Mouse (Mus musculus) liver, embryonic 15.5 days (tissue): ENCODE data around the gene Dcp1a. TPM values are rescaled to one million over a fixed set of nuclear protein-coding genes. Genes with fewer than 3 reads are reported as not detected.

Source experiments
- ATAC-seq: fragments of 200-750 bp; cut with Nextera tagmentation; 2 replicates; pipeline ENCODE4 v1.8.0; 2017; ENCODE audit warnings: moderate number of reproducible peaks, mild to moderate bottlenecking, moderate library complexity; ENCODE audit not compliant: insufficient read depth
- H3K27ac ChIP-seq: fragments of 300-500 bp; sonication (generic); replicated peaks from 2 replicates; pipeline ENCODE4 v1.5.1; 2015; ENCODE audit warnings: mild to moderate bottlenecking, inconsistent platforms
- H3K27me3 ChIP-seq: fragments of 300-500 bp; sonication (generic); 2 replicates; pipeline ENCODE4 v1.6.1; 2015; ENCODE audit warnings: mild to moderate bottlenecking, inconsistent platforms
- H3K36me3 ChIP-seq: fragments of 300-500 bp; sonication (generic); replicated peaks from 2 replicates; pipeline ENCODE4 v1.6.1; 2015; ENCODE audit warnings: moderate library complexity, mild to moderate bottlenecking, inconsistent platforms
- H3K4me1 ChIP-seq: fragments of 300-500 bp; sonication (generic); replicated peaks from 2 replicates; pipeline ENCODE4 v1.6.1; 2015; ENCODE audit warnings: inconsistent platforms
- H3K4me2 ChIP-seq: fragments of 300-500 bp; sonication (generic); 2 replicates; pipeline ENCODE4 v1.6.1; 2015; ENCODE audit warnings: moderate library complexity, mild to moderate bottlenecking, inconsistent platforms
- H3K4me3 ChIP-seq: fragments of 300-500 bp; sonication (generic); replicated peaks from 2 replicates; pipeline ENCODE4 v1.5.1; 2015; ENCODE audit warnings: mild to moderate bottlenecking, inconsistent platforms
- H3K9ac ChIP-seq: fragments of 300-500 bp; sonication (generic); 2 replicates; pipeline ENCODE4 v1.6.1; 2015; ENCODE audit warnings: moderate library complexity, mild to moderate bottlenecking, inconsistent platforms
- H3K9me3 ChIP-seq: fragments of 300-500 bp; sonication (generic); replicated peaks from 2 replicates; pipeline ENCODE4 v1.6.1; 2016; ENCODE audit warnings: inconsistent platforms
- WGBS: fragments of 180-500 bp; shearing (Covaris S2); methylation state at CpG from one replicate; pipeline ENCODE4 v1.1.7; 2015; ENCODE audit warnings: mixed read lengths; ENCODE audit not compliant: insufficient replicate concordance; 5-methylcytosine and 5-hydroxymethylcytosine counted together
- polyA plus RNA-seq: library from polyadenylated mRNA; unstranded; fragments of >200 nt; fragmentation: Nextera tagmentation; extraction: Ambion mirVana; gene quantifications from 2 replicates; pipeline ENCODE4 v1.2.1, GENCODE M21; 2015

Dcp1a gene
- 7.7 and 8.9 TPM in 2 replicates for polyA plus RNA-seq

DNA sequence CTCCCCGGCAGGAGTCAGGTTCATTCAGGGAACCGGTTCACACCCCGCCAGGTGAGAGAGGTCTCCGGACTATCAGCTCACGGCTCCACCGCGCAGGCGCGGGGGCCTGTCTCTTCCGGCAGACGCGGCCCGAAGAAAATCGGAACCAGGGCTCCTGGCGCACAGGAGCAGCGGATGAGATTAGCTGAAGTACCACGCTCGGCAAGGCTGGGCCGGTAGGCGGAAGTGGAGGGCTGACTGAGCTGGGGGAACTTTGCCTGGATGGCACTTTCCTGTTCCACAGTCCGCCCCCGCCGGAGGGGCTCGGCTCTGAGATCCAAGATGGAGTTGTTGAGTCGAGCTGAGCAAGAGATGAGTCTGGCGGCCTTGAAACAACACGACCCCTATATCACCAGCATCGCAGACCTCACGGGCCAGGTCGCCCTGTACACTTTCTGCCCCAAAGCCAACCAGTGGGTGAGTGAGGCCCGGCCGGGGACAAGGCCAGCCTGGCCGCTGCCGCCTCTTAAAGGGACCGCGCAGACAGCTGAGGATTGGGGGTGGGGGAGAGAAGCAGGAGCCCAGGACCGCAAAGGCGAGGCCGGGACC lies at the start of gene Dcp1a:
TSS of gene Dcp1a (plus strand) at position 175 of the 588 bp plus-strand sequence.
- peak; percentile 99 for ATAC-seq
- Histone ChIP-seq H3K4me1 (peaks cover 18% of the 10 kb centered on the region), H3K9ac (peak within 1 kb of the TSS; percentile 89), H3K27ac (peak within 1 kb of the TSS; percentile 78), H3K4me2 (peak within 1 kb of the TSS; percentile 78), H3K27me3 (peaks cover 14% of the 10 kb centered on the region; the same call in 1 of the 2 replicates), H3K36me3 (peaks cover 26% of the 10 kb centered on the region), H3K9me3 (no peaks in the 10 kb centered on the region), H3K4me3 (peak within 1 kb of the TSS; percentile 86)
- WGBS = under 1% methylated on average over 39 of the region's 39 CpGs

DNA sequence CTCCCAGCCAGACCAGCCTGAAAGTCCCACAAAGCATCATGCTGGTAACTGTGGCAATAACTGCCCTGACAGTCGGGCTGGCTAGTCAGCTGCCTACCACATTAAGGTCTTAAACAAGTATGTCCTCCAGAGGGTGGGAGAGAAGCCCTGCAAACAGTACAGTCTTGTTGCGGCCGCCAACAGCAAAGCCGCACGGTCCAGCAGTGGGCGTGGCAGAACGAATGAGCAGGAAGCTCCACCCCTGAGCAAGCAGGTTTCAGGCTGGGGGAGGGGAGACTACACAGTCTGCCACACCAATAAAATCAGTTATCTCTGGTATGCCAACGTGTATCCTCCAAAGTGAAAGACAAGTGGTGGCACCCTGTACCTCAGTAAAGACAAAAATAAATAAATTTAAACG lies 49.7 kb upstream of the Dcp1a start:
- peaks cover 5% of the 10 kb centered on the region for H3K4me1 ChIP-seq
- no peak overlapping the region for H3K27ac ChIP-seq
- H3K27me3 ChIP-seq = no peaks in the 10 kb centered on the region
- ATAC-seq = no peak
- no peak overlapping the region for H3K4me3 ChIP-seq
- peak overlapping the region; percentile 20; the same call in 1 of the 2 replicates for H3K4me2 ChIP-seq
- H3K36me3 ChIP-seq = no peaks in the 10 kb centered on the region
- no peak overlapping the region for H3K9ac ChIP-seq
- 50% methylated on average over 9 of the region's 9 CpGs for WGBS
- H3K9me3 ChIP-seq = no peaks in the 10 kb centered on the region

- WGBS = 41% methylated on average over 9 of the region's 9 CpGs
- Histone ChIP-seq H3K27ac (no peak overlapping the region), H3K4me3 (no peak overlapping the region), H3K27me3 (no peaks in the 10 kb centered on the region), H3K9ac (no peak overlapping the region), H3K36me3 (no peaks in the 10 kb centered on the region), H3K4me2 (no peak overlapping the region), H3K4me1 (peaks cover 5% of the 10 kb centered on the region), H3K9me3 (no peaks in the 10 kb centered on the region)
- no peak for ATAC-seq
These were observed 49.3 kb upstream of the Dcp1a start for GRCm38 (mm10) chr14:30430026-30430425.

DNA sequence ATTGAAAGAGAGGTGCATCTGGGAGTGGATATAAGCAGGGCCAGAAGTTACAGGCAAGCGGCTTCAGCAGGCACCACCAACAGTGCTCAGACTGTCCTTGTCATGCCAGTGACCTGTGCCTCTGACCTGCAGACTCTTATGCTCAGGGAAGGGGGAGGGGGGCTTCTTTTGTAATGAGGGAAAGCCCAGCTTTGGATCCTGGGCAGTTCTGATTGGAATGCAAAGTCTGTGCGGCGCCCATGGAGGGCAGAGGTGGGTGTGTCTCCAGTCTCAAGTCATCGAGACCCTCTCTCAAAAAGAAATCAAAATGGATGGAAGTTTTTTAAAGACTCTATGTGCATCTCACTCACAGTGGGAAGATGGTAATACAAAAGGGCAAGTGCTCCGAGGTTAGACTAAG lies 48.9 kb upstream of the Dcp1a start:
- Histone ChIP-seq H3K36me3 (no peaks in the 10 kb centered on the region), H3K9me3 (no peaks in the 10 kb centered on the region), H3K9ac (no peak overlapping the region), H3K4me3 (no peak overlapping the region), H3K27ac (no peak overlapping the region), H3K4me1 (peaks cover 5% of the 10 kb centered on the region), H3K27me3 (no peaks in the 10 kb centered on the region), H3K4me2 (no peak overlapping the region)
- no peak for ATAC-seq
- WGBS = 65% methylated on average over 5 of the region's 5 CpGs

GRCm38 (mm10) chr14:30435316-30435715 lies 44.0 kb upstream of the Dcp1a start:
- H3K36me3 ChIP-seq = no peaks in the 10 kb centered on the region
- no peak for ATAC-seq
- peaks cover under 1% of the 10 kb centered on the region for H3K4me1 ChIP-seq
- H3K9ac ChIP-seq = no peak overlapping the region
- H3K4me3 ChIP-seq = no peak overlapping the region
- H3K27ac ChIP-seq = no peak overlapping the region
- WGBS = 55% methylated on average over 5 of the region's 5 CpGs
- H3K4me2 ChIP-seq = no peak overlapping the region
- no peaks in the 10 kb centered on the region for H3K27me3 ChIP-seq
- H3K9me3 ChIP-seq = no peaks in the 10 kb centered on the region

GRCm38 (mm10) chr14:30439915-30440314 lies 39.4 kb upstream of the Dcp1a start:
- no peak for ATAC-seq
- Histone ChIP-seq H3K4me1 (no peaks in the 10 kb centered on the region), H3K36me3 (no peaks in the 10 kb centered on the region), H3K27ac (no peak overlapping the region), H3K27me3 (no peaks in the 10 kb centered on the region), H3K4me2 (no peak overlapping the region), H3K9me3 (no peaks in the 10 kb centered on the region), H3K4me3 (no peak overlapping the region), H3K9ac (no peak overlapping the region)
- WGBS = 42% methylated on average over 3 of the region's 3 CpGs

DNA sequence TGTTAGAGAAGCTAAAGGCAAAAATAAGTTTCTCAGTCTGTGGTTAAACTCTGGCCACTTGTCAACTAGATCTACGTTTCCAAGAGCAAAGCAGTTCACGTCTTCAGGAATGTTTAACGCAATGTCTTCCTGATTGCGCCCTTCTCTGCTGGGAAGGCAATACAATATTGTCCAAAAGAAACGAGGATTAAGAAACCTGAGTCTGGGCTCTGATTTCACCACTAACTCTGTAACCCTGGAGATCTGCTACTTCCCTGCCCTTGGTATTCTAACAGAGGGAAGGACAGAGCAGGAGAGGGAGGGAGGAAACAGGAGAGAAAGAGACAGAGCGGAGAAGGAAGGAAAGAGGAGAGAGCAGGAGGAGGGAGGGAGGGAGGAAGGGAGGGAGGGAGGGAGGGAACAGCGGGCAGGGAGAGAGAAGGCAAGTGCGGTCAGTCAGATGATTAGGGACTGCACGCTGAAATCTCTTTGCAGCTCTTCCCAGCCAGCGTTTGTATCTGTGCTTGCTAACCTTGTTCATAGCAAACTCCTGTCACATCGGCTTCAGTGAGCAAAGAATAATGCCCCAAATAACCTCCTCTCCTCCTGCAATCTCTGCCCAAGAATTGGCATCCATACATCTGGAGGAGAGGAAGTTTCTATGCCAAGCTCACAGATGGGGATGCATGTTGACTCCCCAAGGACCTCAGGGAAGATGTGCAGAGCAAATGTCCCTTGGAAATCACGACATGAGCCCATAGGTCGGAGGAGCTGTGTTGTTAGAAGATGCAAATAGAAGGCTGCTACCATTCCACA lies 23.3 kb upstream of the Dcp1a start:
- Histone ChIP-seq H3K36me3 (no peaks in the 10 kb centered on the region), H3K4me3 (no peak overlapping the region), H3K9ac (no peak overlapping the region), H3K4me1 (no peaks in the 10 kb centered on the region), H3K27me3 (peaks cover 3% of the 10 kb centered on the region; the same call in 1 of the 2 replicates), H3K9me3 (no peaks in the 10 kb centered on the region), H3K4me2 (no peak overlapping the region), H3K27ac (no peak overlapping the region)
- no peak for ATAC-seq
- WGBS = 30% methylated on average over 13 of the region's 13 CpGs

- no peak overlapping the region for H3K9ac ChIP-seq
- no peak for ATAC-seq
- H3K4me3 ChIP-seq = no peak overlapping the region
- WGBS = 51% methylated on average over 7 of the region's 7 CpGs
- no peaks in the 10 kb centered on the region for H3K36me3 ChIP-seq
- no peaks in the 10 kb centered on the region for H3K4me1 ChIP-seq
- H3K4me2 ChIP-seq = no peak overlapping the region
- H3K27me3 ChIP-seq = peaks cover 3% of the 10 kb centered on the region; the same call in 1 of the 2 replicates
- H3K9me3 ChIP-seq = no peaks in the 10 kb centered on the region
- H3K27ac ChIP-seq = no peak overlapping the region
These were observed 21.9 kb upstream of the Dcp1a start for GRCm38 (mm10) chr14:30457436-30457835.

DNA sequence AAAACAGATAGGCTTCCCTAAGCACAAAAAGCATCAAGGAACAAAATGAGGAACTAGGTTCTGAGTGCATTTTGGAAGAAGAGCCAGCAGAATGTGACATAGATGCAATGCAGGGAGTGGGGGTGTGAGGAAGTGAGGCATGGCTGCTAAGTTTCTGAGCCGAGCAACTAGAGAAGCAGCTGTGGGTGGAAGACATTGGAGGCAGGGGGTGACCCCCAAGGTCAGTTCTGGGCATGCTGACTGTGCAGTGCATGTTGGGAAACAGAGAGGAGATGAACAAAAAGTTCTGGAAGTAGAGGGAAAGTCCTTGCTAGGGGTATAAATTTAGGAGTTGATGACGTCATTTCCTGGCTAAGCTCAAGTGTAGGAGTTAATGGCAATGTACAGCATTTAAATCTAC lies 21.4 kb upstream of the Dcp1a start:
- no peaks in the 10 kb centered on the region for H3K36me3 ChIP-seq
- H3K9ac ChIP-seq = no peak overlapping the region
- H3K9me3 ChIP-seq = no peaks in the 10 kb centered on the region
- no peak for ATAC-seq
- H3K4me3 ChIP-seq = no peak overlapping the region
- H3K4me1 ChIP-seq = no peaks in the 10 kb centered on the region
- H3K27ac ChIP-seq = no peak overlapping the region
- peaks cover 3% of the 10 kb centered on the region; the same call in 1 of the 2 replicates for H3K27me3 ChIP-seq
- H3K4me2 ChIP-seq = no peak overlapping the region
- WGBS = 9% methylated on average over 2 of the region's 2 CpGs

GRCm38 (mm10) chr14:30458820-30459219 lies 20.5 kb upstream of the Dcp1a start:
- no peaks in the 10 kb centered on the region for H3K36me3 ChIP-seq
- 68% methylated on average over 3 of the region's 3 CpGs for WGBS

GRCm38 (mm10) chr14:30459891-30460523 lies 19.3 kb upstream of the Dcp1a start:
- Histone ChIP-seq H3K4me2 (no peak overlapping the region), H3K27me3 (peaks cover 3% of the 10 kb centered on the region; the same call in 1 of the 2 replicates), H3K9ac (no peak overlapping the region), H3K27ac (no peak overlapping the region), H3K36me3 (no peaks in the 10 kb centered on the region), H3K4me3 (no peak overlapping the region), H3K4me1 (no peaks in the 10 kb centered on the region), H3K9me3 (no peaks in the 10 kb centered on the region)
- no peak for ATAC-seq
- WGBS = 6% methylated on average over 14 of the region's 14 CpGs

More at GRCm38 (mm10) chr14:30458820-30459219, 20.5 kb upstream of the Dcp1a start:
- H3K4me1 ChIP-seq = no peaks in the 10 kb centered on the region
- no peak overlapping the region for H3K9ac ChIP-seq
- no peak overlapping the region for H3K4me2 ChIP-seq
- H3K27me3 ChIP-seq = peaks cover 3% of the 10 kb centered on the region; the same call in 1 of the 2 replicates
- no peaks in the 10 kb centered on the region for H3K9me3 ChIP-seq
- ATAC-seq = no peak
- H3K27ac ChIP-seq = no peak overlapping the region
- no peak overlapping the region for H3K4me3 ChIP-seq
